Mouse (Mus musculus): ENCODE measurements around the gene D430042O09Rik.

DNA sequence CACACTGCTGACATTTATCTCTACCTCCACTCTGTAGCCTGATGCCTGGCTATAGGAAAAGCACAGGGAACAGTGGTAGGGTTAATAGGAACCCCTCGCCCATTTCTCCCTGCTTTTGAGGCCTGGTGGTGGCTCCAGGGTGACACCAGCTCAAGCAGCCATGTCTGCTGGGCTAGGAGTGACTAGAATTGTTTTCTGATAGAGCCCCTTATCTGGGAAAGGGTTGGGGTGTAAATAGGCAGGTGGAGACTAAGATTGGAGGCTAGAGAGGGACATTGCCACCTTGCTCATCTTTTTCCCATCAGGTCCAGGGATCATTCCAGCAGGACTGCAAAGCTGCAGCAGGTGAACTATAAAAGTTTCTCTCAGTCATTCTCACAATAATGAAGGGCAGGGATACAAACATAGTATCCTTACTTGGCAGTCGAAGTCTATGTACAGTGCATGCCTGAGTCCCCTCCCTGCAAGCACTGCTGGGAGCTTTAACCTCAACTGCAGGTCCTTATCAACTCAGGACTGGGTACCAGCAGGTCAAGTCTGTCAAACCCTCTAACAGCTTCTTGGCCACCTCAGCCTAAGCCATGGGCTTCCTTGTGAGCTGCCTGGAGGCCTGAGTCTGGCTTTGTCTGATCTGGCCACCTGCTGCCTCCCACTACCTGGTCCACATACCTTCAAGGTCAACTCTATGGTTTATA lies 39.1 kb downstream of the D430042O09Rik start:
- no peak for TF ChIP-seq POLR2A (IDR thresholded peaks at IDR 0.05; ENCODE audit: borderline replicate concordance, extremely low read depth, insufficient read depth, insufficient read length, poor library complexity, severe bottlenecking)
- TF ChIP-seq CTCF (IDR thresholded peaks at IDR 0.05; ENCODE audit: borderline replicate concordance, extremely low read depth, insufficient read depth, insufficient read length): no peak

Measured in brain, embryonic 14.5 days (tissue).